Mouse (Mus musculus) lung, adult 2 months (tissue): ENCODE results near the gene Olfr960. TPM values are rescaled to one million over a fixed set of nuclear protein-coding genes. Genes with fewer than 3 reads are reported as not detected.

Experiments used
- DNase-seq: peaks from one replicate; pipeline ENCODE4 v3.0.0; 2022
- H3K4me1 ChIP-seq: fragments of 200-500 bp; 2 replicates; pipeline ENCODE4 v1.6.1; 2011; ENCODE audit warnings: low read length; ENCODE audit not compliant: control insufficient read depth, insufficient read depth
- H3K4me3 ChIP-seq: fragments of 200-500 bp; replicated peaks from 2 replicates; pipeline ENCODE3; 2011; ENCODE audit warnings: low read depth, mild to moderate bottlenecking, control low read depth, low read length; ENCODE audit errors: extremely low read depth
- CTCF ChIP-seq: fragments of 200-500 bp; IDR thresholded peaks from 2 replicates; pipeline ENCODE4 v1.5.1; 2011; ENCODE audit warnings: mild to moderate bottlenecking, low read length, control low read depth; ENCODE audit not compliant: insufficient read depth
- POLR2A ChIP-seq: fragments of 200-500 bp; IDR thresholded peaks from 2 replicates; pipeline ENCODE4 v1.6.1; 2011; ENCODE audit warnings: low read depth, mild to moderate bottlenecking, control low read depth, low read length, borderline replicate concordance; ENCODE audit errors: extremely low read depth
- WGBS: fragments of 180-500 bp; shearing (Covaris S2); methylation state at CpG from one replicate; pipeline ENCODE4 v1.1.7; 2018; 5-methylcytosine and 5-hydroxymethylcytosine counted together
- polyA plus RNA-seq: library from polyadenylated mRNA; depleted of rRNA; stranded (reverse); fragments of >200 nt; gene quantifications from 2 replicates; pipeline ENCODE4 v1.2.3, GENCODE M21; 2012; rRNA removed

The Olfr960 gene
- polyA plus RNA-seq: not detected in 2 replicates

GRCm38 (mm10) chr9:39621073-39621472, at the start of gene Olfr960:
Olfr960 (plus strand) TSS chr9:39621373.
- no peak for DNase-seq
- WGBS: 73% methylated on average over 1 of the region's 1 CpGs
- no peak within 1 kb of the TSS for H3K4me3 ChIP-seq
- no peak for TF ChIP-seq POLR2A
- no peak for TF ChIP-seq CTCF
- H3K4me1 ChIP-seq: no peaks in the 10 kb centered on the region

GRCm38 (mm10) chr9:39575469-39575868, 45.7 kb upstream of the Olfr960 start, which contains the start of gene Olfr959:
Olfr959 (minus strand) TSS chr9:39575569.
- DNase-seq: no peak
- no peak for TF ChIP-seq POLR2A
- no peak for TF ChIP-seq CTCF
- Histone ChIP-seq H3K4me1 (no peaks in the 10 kb centered on the region), H3K4me3 (no peak within 1 kb of the TSS)
- 76% methylated on average over 3 of the region's 3 CpGs for WGBS

DNA sequence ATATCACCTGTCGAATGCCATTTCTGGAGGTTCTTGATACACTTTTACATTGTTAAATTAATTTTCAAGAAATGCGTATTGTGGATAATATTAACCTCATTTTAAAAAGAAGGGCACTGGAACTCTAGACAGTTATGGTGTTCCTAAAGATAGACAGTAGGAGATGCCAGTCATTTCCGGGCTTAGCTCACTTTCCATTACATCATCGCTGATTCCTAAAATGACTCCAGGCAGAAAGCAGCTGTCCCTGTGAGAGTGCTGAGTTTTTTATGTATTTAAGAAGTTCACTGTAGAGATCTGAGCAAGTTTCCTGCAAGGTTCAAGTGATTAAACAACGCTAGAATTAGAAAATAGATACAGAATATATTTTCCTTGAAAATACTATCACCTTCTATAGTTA, 44.1 kb upstream of the Olfr960 start:
- H3K4me3 ChIP-seq: no peak overlapping the region
- WGBS: 74% methylated on average over 5 of the region's 5 CpGs
- DNase-seq: no peak
- TF ChIP-seq POLR2A (no peak), CTCF (no peak)
- no peaks in the 10 kb centered on the region for H3K4me1 ChIP-seq

GRCm38 (mm10) chr9:39602536-39603332, 18.4 kb upstream of the Olfr960 start:
- Histone ChIP-seq H3K4me3 (no peak overlapping the region), H3K4me1 (no peaks in the 10 kb centered on the region)
- DNase-seq: no peak
- 3% methylated on average over 19 of the region's 19 CpGs for WGBS
- TF ChIP-seq CTCF (no peak), POLR2A (no peak)

GRCm38 (mm10) chr9:39603333-39603845, 17.8 kb upstream of the Olfr960 start:
- no peak for TF ChIP-seq CTCF
- TF ChIP-seq POLR2A: no peak
- Histone ChIP-seq H3K4me3 (no peak overlapping the region), H3K4me1 (no peaks in the 10 kb centered on the region)
- WGBS: 2% methylated on average over 9 of the region's 9 CpGs
- DNase-seq: no peak

DNA sequence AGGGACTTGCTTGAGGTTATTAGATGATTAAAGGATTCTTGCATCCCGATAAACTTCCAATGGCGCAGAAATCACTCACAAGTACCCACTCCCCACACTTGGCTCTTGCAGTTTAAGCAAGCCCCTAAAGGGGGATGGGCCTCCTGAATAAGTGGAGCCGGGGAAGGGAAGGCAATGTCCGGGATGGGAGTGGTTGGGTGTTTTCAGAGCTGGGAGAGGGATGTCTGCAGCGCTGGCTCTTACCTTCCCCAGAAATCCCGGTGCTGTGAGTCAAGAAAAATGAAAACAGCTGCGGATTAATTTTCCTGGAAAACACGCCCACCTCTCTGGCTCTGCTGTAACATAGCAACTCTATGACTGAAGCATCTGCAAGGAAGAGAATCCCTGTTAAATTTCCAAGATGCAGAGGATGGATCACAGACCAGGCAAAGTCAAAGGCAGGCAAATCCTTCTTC, 17.1 kb upstream of the Olfr960 start, which contains the start of gene AW551984:
Gene AW551984 (minus strand): TSS at position 405 of the 455 bp plus-strand sequence.
- no peak within 1 kb of the TSS for H3K4me3 ChIP-seq
- DNase-seq: no peak
- TF ChIP-seq CTCF (no peak), POLR2A (no peak)
- under 1% methylated on average over 8 of the region's 8 CpGs for WGBS
- no peaks in the 10 kb centered on the region for H3K4me1 ChIP-seq

GRCm38 (mm10) chr9:39608497-39608896, 12.7 kb upstream of the Olfr960 start:
- DNase-seq: no peak
- no peak for TF ChIP-seq CTCF
- no peak for TF ChIP-seq POLR2A
- Histone ChIP-seq H3K4me3 (no peak overlapping the region), H3K4me1 (no peaks in the 10 kb centered on the region)

DNA sequence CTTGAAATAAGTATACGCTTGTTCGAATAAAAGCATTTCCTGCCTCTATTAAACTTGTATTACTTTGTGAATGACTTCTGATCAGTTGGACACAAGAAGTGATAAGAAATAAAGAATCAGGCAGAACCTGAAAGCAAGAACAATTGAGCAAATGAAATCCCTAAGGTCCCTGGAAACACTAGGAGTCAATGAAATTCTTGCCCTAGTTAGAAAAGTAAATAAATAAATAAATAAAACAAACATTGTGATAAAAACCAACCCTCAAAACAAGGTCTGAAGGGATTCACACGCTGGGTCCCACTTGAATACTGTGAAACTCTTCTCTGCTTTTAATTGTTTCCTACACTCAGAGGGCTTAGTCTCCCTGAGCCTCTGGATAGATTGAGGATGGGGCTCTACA, 10.8 kb upstream of the Olfr960 start, which contains the start of gene Olfr148:
Gene Olfr148 (plus strand): TSS at position 301 of the 400 bp plus-strand sequence.
- no peaks in the 10 kb centered on the region for H3K4me1 ChIP-seq
- DNase-seq: no peak
- 68% methylated on average over 3 of the region's 3 CpGs for WGBS
- no peak within 1 kb of the TSS for H3K4me3 ChIP-seq
- TF ChIP-seq POLR2A (no peak), CTCF (no peak)

- 67% methylated on average over 1 of the region's 1 CpGs for WGBS
- no peaks in the 10 kb centered on the region for H3K4me1 ChIP-seq
- TF ChIP-seq POLR2A (no peak), CTCF (no peak)
- H3K4me3 ChIP-seq: no peak overlapping the region
- no peak for DNase-seq
Measured at GRCm38 (mm10) chr9:39611953-39612352, 9.2 kb upstream of the Olfr960 start.

DNA sequence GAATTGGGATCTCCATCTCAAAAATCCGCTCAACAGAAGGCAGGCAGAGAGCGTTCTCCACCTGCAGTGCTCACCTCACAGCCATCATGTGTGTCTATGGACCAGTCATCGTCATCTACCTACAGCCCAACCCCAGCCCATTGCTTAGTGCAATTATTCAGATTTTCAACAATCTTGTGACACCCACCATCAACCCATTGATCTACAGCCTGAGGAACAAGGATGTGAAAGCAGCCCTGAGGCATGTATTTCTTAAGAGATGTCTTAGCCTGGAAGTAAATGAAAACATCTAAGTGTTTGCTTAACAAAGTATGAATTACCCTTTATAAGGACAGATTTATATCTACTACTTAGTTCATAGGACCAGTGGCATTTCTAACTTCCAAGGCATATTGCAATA, 2.6 kb downstream of the Olfr960 start:
- no peak for TF ChIP-seq POLR2A
- no peak for TF ChIP-seq CTCF
- 83% methylated on average over 3 of the region's 3 CpGs for WGBS
- H3K4me3 ChIP-seq: no peak overlapping the region
- H3K4me1 ChIP-seq: no peaks in the 10 kb centered on the region
- DNase-seq: no peak

DNA sequence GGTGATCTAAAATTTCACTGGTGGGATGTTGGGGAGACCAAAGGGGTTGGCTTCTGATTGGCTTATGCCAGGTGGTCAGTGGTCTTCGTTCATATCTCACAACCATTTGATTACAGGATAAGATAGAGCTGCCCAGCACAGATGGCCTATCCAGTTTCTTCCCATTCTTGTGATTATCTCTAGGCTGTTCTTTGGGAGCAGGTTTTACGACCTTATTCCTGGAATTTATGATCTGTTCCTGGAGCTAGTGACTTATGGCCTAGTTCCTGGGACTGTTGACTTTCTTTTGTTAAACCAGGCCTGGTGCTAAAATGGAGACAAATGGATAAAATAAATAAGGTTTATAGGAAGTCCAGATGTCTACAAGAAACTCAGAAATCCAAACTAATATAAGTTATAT, 3.5 kb downstream of the Olfr960 start:
- DNase-seq: no peak
- TF ChIP-seq POLR2A (no peak), CTCF (no peak)
- no peak overlapping the region for H3K4me3 ChIP-seq
- 53% methylated on average over 2 of the region's 2 CpGs for WGBS
- no peaks in the 10 kb centered on the region for H3K4me1 ChIP-seq
